ENCODE assay signal across 22 mouse cellular contexts in the genomic region with DNA sequence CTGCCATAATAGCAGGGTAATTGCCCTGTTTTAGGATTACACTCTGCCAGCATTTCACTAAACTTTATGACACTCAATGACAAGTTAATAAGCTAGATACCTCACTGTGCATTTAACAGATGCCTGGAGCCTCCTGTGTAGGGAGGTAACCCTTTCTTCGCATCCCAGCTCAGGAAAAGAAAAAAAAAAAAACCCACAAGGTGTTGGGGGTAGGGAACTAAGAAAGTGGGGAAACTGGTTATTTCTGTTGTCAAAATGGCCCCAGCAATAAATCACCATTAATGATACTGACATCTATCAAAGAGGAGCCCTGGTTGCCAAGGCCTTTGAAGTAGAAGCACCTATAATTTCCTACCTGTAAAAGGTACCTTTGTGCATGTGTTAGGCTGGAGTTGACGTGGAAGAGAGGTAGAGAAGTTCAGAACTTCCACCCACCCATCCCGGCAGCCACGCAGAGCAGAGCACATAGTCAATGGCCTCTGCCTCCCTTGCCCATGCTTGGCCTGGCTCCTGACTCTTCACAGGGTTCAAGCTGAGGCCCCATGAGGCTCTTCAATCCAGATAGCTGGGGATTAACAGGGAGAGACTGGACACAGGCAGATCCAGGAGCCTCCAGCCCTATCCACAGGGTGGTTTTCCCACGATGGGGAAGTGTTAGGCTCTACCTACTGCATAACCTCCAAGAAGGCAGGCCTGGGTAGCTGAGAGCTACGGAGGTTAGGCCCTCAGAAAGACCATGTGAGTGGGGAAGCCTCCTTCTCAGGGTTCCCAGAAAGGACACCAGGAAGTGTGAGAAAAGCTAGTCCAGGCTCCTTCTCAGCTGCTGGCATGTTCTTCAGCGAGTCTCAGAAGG.
DNase-seq lines count a peak whose midpoint lies in the region; ATAC-seq and TF ChIP-seq lines count a peak whose summit lies in the region.
"Had no signal": no experiment of that assay in that cellular context is flagged by ENCODE, and none has a peak within 500 bp of the region (broad histone marks: within the 10 kb centered on the region; RNA-seq: fewer than 3 reads in every experiment).

No protein-coding gene starts in this region.

- no peak for ATAC-seq in embryonic facial prominence, embryonic 11.5 days (replicated peaks; ENCODE audit: insufficient number of reproducible peaks, low FRiP score, low TSS enrichment, low read depth)
- ATAC-seq in intestine, embryonic 14.5 days (replicated peaks; ENCODE audit: low FRiP score, low TSS enrichment, low read depth) = peak; percentile 64
- peak; percentile 10; the same call in 1 of the 2 replicates for ATAC-seq in intestine, postnatal 0 days
- no peak for ATAC-seq in limb, embryonic 14.5 days (ENCODE audit: low FRiP score, low read depth)
- ATAC-seq: activated CD4-positive, CD25-positive, alpha-beta regulatory T cell, adult 4 months; forebrain, embryonic 14.5 days; forebrain, postnatal 0 days had no signal

- H3K36me3 ChIP-seq in embryonic facial prominence, embryonic 11.5 days (replicated peaks; ENCODE audit: control insufficient read depth, insufficient read depth, low read depth, low read length) = no peaks in the 10 kb centered on the region
- no peaks in the 10 kb centered on the region for H3K36me3 ChIP-seq in embryonic facial prominence, embryonic 10.5 days (replicated peaks)
- no peaks in the 10 kb centered on the region for H3K36me3 ChIP-seq in intestine, embryonic 14.5 days (ENCODE audit: control insufficient read depth, insufficient read depth, low read length)
- H3K36me3 ChIP-seq in intestine, postnatal 0 days (ENCODE audit: control insufficient read depth, insufficient read depth) = no peaks in the 10 kb centered on the region
- no peaks in the 10 kb centered on the region for H3K36me3 ChIP-seq in limb, embryonic 14.5 days (ENCODE audit: control insufficient read depth, insufficient read depth, low read length)
- H3K36me3 ChIP-seq: embryonic facial prominence, embryonic 13.5 days; forebrain, embryonic 10.5 days; hindbrain, embryonic 12.5 days; hindbrain, embryonic 15.5 days had no signal

- H3K4me1 ChIP-seq in embryonic facial prominence, embryonic 11.5 days (ENCODE audit: control insufficient read depth, insufficient read depth, low read length) = no peaks in the 10 kb centered on the region
- H3K4me1 ChIP-seq in embryonic facial prominence, embryonic 10.5 days = peaks cover 49% of the 10 kb centered on the region
- peaks cover 12% of the 10 kb centered on the region for H3K4me1 ChIP-seq in intestine, embryonic 14.5 days (replicated peaks; ENCODE audit: control insufficient read depth, insufficient read depth, low read length)
- H3K4me1 ChIP-seq in intestine, postnatal 0 days (replicated peaks; ENCODE audit: control insufficient read depth, insufficient read depth, low read length) = peaks cover 12% of the 10 kb centered on the region; the same call in 1 of the 2 replicates
- no peaks in the 10 kb centered on the region; the same call in 1 of the 2 replicates for H3K4me1 ChIP-seq in limb, embryonic 14.5 days (ENCODE audit: control insufficient read depth, insufficient read depth, low read length)
- H3K4me1 ChIP-seq: hindbrain, embryonic 15.5 days had no signal

- H3K4me2 ChIP-seq in embryonic facial prominence, embryonic 11.5 days (ENCODE audit: low read depth, low read length) = no peak overlapping the region
- no peak overlapping the region for H3K4me2 ChIP-seq in intestine, embryonic 14.5 days (ENCODE audit: low read length)
- H3K4me2 ChIP-seq in intestine, postnatal 0 days (replicated peaks; ENCODE audit: low read depth) = no peak overlapping the region
- H3K4me2 ChIP-seq in limb, embryonic 14.5 days (replicated peaks; ENCODE audit: low read depth, low read length, severe bottlenecking) = no peak overlapping the region
- H3K4me2 ChIP-seq: embryonic facial prominence, embryonic 13.5 days; hindbrain, embryonic 12.5 days; hindbrain, embryonic 15.5 days had no signal

- DNase-seq in embryonic facial prominence, embryonic 11.5 days (ENCODE audit: low spot score) = peak; percentile 49
- no peak for DNase-seq in embryonic facial prominence, embryonic 10.5 days (ENCODE audit: low spot score)
- DNase-seq in intestine, embryonic 14.5 days (ENCODE audit: low spot score) = no peak
- DNase-seq in limb, embryonic 14.5 days (ENCODE audit: low spot score) = peak; percentile 58
- DNase-seq in kidney, postnatal 4 days = no peak
- DNase-seq in left cerebral cortex, postnatal 36 days (ENCODE audit: low spot score in 2 of 2) = no peak
- DNase-seq in ovary, postnatal 36 days (ENCODE audit: low spot score) = no peak
- DNase-seq: adrenal gland, postnatal 10 days; adrenal gland, postnatal 36 days; cerebellum, adult 18-20 months; cerebellum, adult 9-10 months; cerebellum, postnatal 14 days; forebrain, postnatal 0 days; gastrocnemius, postnatal 25 days; heart, adult 18-20 months had no signal

- intact Hi-C loops in left cerebral cortex, postnatal 36 days (cut with DNase I) = no loop called here

- no peak overlapping the region for H3K27ac ChIP-seq in embryonic facial prominence, embryonic 11.5 days (replicated peaks; ENCODE audit: low read depth, low read length)
- no peak overlapping the region for H3K27ac ChIP-seq in embryonic facial prominence, embryonic 10.5 days (replicated peaks)
- peak overlapping the region; percentile 67 for H3K27ac ChIP-seq in intestine, embryonic 14.5 days (ENCODE audit: low read depth)
- H3K27ac ChIP-seq in intestine, postnatal 0 days (ENCODE audit: low read depth, low read length) = no peak overlapping the region
- H3K27ac ChIP-seq in limb, embryonic 14.5 days (replicated peaks; ENCODE audit: low read depth, low read length) = no peak overlapping the region
- H3K27ac ChIP-seq: embryonic facial prominence, embryonic 13.5 days; forebrain, embryonic 10.5 days; hindbrain, embryonic 12.5 days; hindbrain, embryonic 15.5 days had no signal

- no peaks in the 10 kb centered on the region for H3K27me3 ChIP-seq in embryonic facial prominence, embryonic 11.5 days (ENCODE audit: control insufficient read depth, insufficient read depth, low read length)
- peaks cover 11% of the 10 kb centered on the region for H3K27me3 ChIP-seq in embryonic facial prominence, embryonic 10.5 days (replicated peaks; ENCODE audit: low read depth, poor library complexity, severe bottlenecking)
- no peaks in the 10 kb centered on the region for H3K27me3 ChIP-seq in intestine, embryonic 14.5 days (replicated peaks; ENCODE audit: control insufficient read depth, insufficient read depth, low read length)
- no peaks in the 10 kb centered on the region for H3K27me3 ChIP-seq in intestine, postnatal 0 days (replicated peaks; ENCODE audit: control insufficient read depth, insufficient read depth, low read length)
- H3K27me3 ChIP-seq in limb, embryonic 14.5 days (ENCODE audit: control insufficient read depth, insufficient read depth, low read length) = no peaks in the 10 kb centered on the region
- H3K27me3 ChIP-seq: hindbrain, embryonic 15.5 days had no signal

- WGBS in embryonic facial prominence, embryonic 11.5 days = 79% methylated on average over 7 of the region's 7 CpGs
- WGBS in embryonic facial prominence, embryonic 10.5 days = 82% methylated on average over 7 of the region's 7 CpGs
- WGBS in intestine, embryonic 14.5 days = 72% methylated on average over 7 of the region's 7 CpGs
- 47% methylated on average over 7 of the region's 7 CpGs for WGBS in intestine, postnatal 0 days
- WGBS in limb, embryonic 14.5 days = 55% methylated on average over 7 of the region's 7 CpGs

- no peak overlapping the region for H3K4me3 ChIP-seq in embryonic facial prominence, embryonic 11.5 days (ENCODE audit: low read depth, low read length)
- no peak overlapping the region for H3K4me3 ChIP-seq in embryonic facial prominence, embryonic 10.5 days
- H3K4me3 ChIP-seq in intestine, embryonic 14.5 days (ENCODE audit: low read depth, low read length) = no peak overlapping the region
- H3K4me3 ChIP-seq in intestine, postnatal 0 days (ENCODE audit: low read depth, low read length) = no peak overlapping the region
- no peak overlapping the region for H3K4me3 ChIP-seq in limb, embryonic 14.5 days (replicated peaks; ENCODE audit: low read length)
- H3K4me3 ChIP-seq: embryonic facial prominence, embryonic 13.5 days; forebrain, embryonic 10.5 days; hindbrain, embryonic 12.5 days; hindbrain, embryonic 15.5 days had no signal

- no peak overlapping the region for H3K9ac ChIP-seq in embryonic facial prominence, embryonic 11.5 days (replicated peaks; ENCODE audit: low read length)
- H3K9ac ChIP-seq in intestine, embryonic 14.5 days (ENCODE audit: low read length) = no peak overlapping the region
- no peak overlapping the region for H3K9ac ChIP-seq in intestine, postnatal 0 days (ENCODE audit: low read depth, low read length)
- H3K9ac ChIP-seq in limb, embryonic 14.5 days (ENCODE audit: low read depth, low read length, severe bottlenecking) = no peak overlapping the region
- H3K9ac ChIP-seq: embryonic facial prominence, embryonic 13.5 days; forebrain, postnatal 0 days; hindbrain, embryonic 12.5 days; hindbrain, embryonic 15.5 days had no signal

- TF ChIP-seq CTCF in intestine, postnatal 0 days (IDR thresholded peaks at IDR 0.05; ENCODE audit: low read depth) = no peak

- no peak for TF ChIP-seq POLR2A in limb, embryonic 14.5 days (IDR thresholded peaks at IDR 0.05; ENCODE audit: borderline replicate concordance, extremely low read depth, insufficient read depth, insufficient read length)

- no peaks in the 10 kb centered on the region for H3K9me3 ChIP-seq in embryonic facial prominence, embryonic 11.5 days (replicated peaks; ENCODE audit: control insufficient read depth, low read length)
- no peaks in the 10 kb centered on the region for H3K9me3 ChIP-seq in embryonic facial prominence, embryonic 10.5 days
- H3K9me3 ChIP-seq in intestine, embryonic 14.5 days (ENCODE audit: control insufficient read depth, low read length) = no peaks in the 10 kb centered on the region
- H3K9me3 ChIP-seq in intestine, postnatal 0 days (ENCODE audit: control insufficient read depth) = no peaks in the 10 kb centered on the region
- no peaks in the 10 kb centered on the region for H3K9me3 ChIP-seq in limb, embryonic 14.5 days (ENCODE audit: control insufficient read depth, low read length)
- H3K9me3 ChIP-seq: embryonic facial prominence, embryonic 13.5 days; forebrain, embryonic 10.5 days; hindbrain, embryonic 12.5 days; hindbrain, embryonic 15.5 days had no signal

Comparison
In these comparisons a context has a peak if more than half of its experiments do, and no peak if none do; other contexts are left out.
1. DNase-seq: peak in embryonic facial prominence, embryonic 11.5 days (single experiment) and limb, embryonic 14.5 days (single experiment); none in embryonic facial prominence, embryonic 10.5 days (single experiment), intestine, embryonic 14.5 days (single experiment), kidney, postnatal 4 days (0 of 2), left cerebral cortex, postnatal 36 days (0 of 2) and ovary, postnatal 36 days (single experiment).
2. ATAC-seq: peak in intestine, embryonic 14.5 days (single experiment) and intestine, postnatal 0 days (single experiment); none in embryonic facial prominence, embryonic 11.5 days (single experiment) and limb, embryonic 14.5 days (single experiment).